Mouse (Mus musculus) midbrain, postnatal 0 days (tissue): Measurements from ENCODE around the gene Zfp943. TPM values are rescaled to one million over a fixed set of nuclear protein-coding genes. Genes with fewer than 3 reads are reported as not detected.
"Not testable (repeated sequence)": the region's sequence is repeated elsewhere in the genome, so short reads cannot be mapped to it uniquely, and the experiment has no call there.

Source experiments
- ATAC-seq: fragments of 200-750 bp; cut with Nextera tagmentation; 2 replicates; pipeline ENCODE4 v1.8.0; 2017; ENCODE audit warnings: moderate number of reproducible peaks, mild to moderate bottlenecking, moderate TSS enrichment, moderate library complexity; ENCODE audit not compliant: low FRiP score
- DNase-seq: peaks from one replicate; pipeline ENCODE4 v3.0.0-alpha.2; 2015; ENCODE audit warnings: low spot score
- H3K27ac ChIP-seq: fragments of 300-500 bp; sonication (generic); 2 replicates; pipeline ENCODE4 v1.5.1; 2014; ENCODE audit warnings: low read depth, mild to moderate bottlenecking, low read length, mixed read lengths
- H3K27me3 ChIP-seq: fragments of 300-500 bp; sonication (generic); 2 replicates; pipeline ENCODE4 v1.6.1; 2014; ENCODE audit warnings: low read length, control low read depth, mixed read lengths; ENCODE audit not compliant: insufficient read depth
- H3K36me3 ChIP-seq: fragments of 300-500 bp; sonication (generic); 2 replicates; pipeline ENCODE4 v1.6.1; 2014; ENCODE audit warnings: low read length, control low read depth, mixed read lengths; ENCODE audit not compliant: insufficient read depth
- H3K4me1 ChIP-seq: fragments of 300-500 bp; sonication (generic); 2 replicates; pipeline ENCODE4 v1.6.1; 2014; ENCODE audit warnings: mild to moderate bottlenecking, control low read depth, antibody characterized with exemption, low read length, mixed read lengths; ENCODE audit not compliant: insufficient read depth
- H3K4me2 ChIP-seq: fragments of 300-500 bp; sonication (generic); 2 replicates; pipeline ENCODE4 v1.6.1; 2014; ENCODE audit warnings: low read depth, mild to moderate bottlenecking, low read length, mixed read lengths; ENCODE audit not compliant: poor library complexity, severe bottlenecking
- H3K4me3 ChIP-seq: fragments of 300-500 bp; sonication (generic); 2 replicates; pipeline ENCODE4 v1.5.1; 2014; ENCODE audit warnings: low read depth, mild to moderate bottlenecking, low read length, moderate library complexity
- H3K9ac ChIP-seq: fragments of 300-500 bp; sonication (generic); replicated peaks from 2 replicates; pipeline ENCODE4 v1.6.1; 2014; ENCODE audit warnings: mild to moderate bottlenecking, low read length, moderate library complexity, mixed read lengths; ENCODE audit not compliant: poor library complexity, severe bottlenecking
- H3K9me3 ChIP-seq: fragments of 300-500 bp; sonication (generic); 2 replicates; pipeline ENCODE4 v1.6.1; 2016; ENCODE audit warnings: low read length, control low read depth
- CTCF ChIP-seq: IDR thresholded peaks from 2 replicates; pipeline ENCODE4 v1.5.1; 2016; ENCODE audit warnings: antibody characterized with exemption, mild to moderate bottlenecking
- WGBS: fragments of 180-500 bp; shearing (Covaris S2); extraction: QIAGEN DNeasy Blood & Tissue Kit; methylation state at CpG from one replicate; pipeline ENCODE4 v1.1.7; 2014; 5-methylcytosine and 5-hydroxymethylcytosine counted together
- polyA plus RNA-seq: library from polyadenylated mRNA; unstranded; fragments of >200 nt; fragmentation: Nextera tagmentation; extraction: Ambion mirVana; gene quantifications from 2 replicates; pipeline ENCODE4 v1.2.1, GENCODE M21; 2015
- total RNA-seq: library from RNA; depleted of rRNA; stranded (reverse); fragments of >200 nt; gene quantifications from 2 replicates; pipeline ENCODE4 v1.2.3, GENCODE M21; 2014; rRNA removed

Gene Zfp943
- total RNA-seq = 14.5 and 19.8 TPM in 2 replicates
- 12.7 TPM in 2 replicates for polyA plus RNA-seq

DNA sequence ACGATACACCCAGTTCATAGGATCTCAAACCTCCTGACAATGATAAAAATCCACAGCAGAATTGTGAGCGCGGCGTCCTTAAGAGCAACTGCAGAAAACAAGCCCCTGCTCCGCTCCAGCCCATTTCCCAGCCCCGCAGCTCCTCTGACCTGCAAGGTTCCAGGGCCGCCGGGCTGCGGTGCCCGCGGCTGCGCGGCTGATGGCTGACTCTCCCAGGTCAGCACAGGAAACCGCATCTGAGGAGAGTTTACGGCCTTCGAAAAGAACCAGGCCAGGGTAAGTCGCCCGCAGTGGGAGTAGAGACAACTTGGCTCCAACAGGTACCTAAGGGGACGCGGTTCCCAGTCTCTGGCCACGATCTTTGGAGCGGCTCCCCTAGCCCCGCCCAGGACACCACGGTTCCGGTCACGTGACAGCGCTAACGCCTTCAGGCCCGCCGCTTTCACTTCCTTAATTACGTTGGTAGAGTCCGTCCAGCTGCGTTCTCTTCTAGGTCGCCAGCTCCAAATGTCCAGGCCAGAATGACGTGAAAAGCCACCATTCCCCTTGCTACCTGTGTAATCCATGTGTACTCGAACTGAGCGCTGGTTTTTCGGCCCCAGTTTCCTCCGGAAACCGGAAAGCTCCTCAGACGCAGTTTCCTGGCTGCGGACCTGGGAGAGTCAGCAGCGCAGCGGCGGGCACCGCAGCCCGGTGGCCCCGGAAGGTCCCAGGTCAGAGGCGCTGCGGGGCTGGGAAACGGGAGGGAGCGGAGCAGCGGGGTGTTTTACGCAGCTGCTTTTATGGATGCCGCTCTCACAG is at the start of gene Zfp943, which contains the start of gene Zfp942:
Gene Zfp943, plus strand, starts transcription at position 446 of the 801 bp plus-strand sequence.
Gene Zfp942, minus strand, starts transcription at position 358 of the 801 bp plus-strand sequence.
- DNase-seq (peak; percentile 72), ATAC-seq (peak; percentile 94)
- not testable (repeated sequence) for H3K9me3 ChIP-seq, H3K36me3 ChIP-seq, H3K27me3 ChIP-seq, H3K4me1 ChIP-seq
- H3K4me2 ChIP-seq = peak within 1 kb of the TSS; percentile 57
- peak within 1 kb of the TSS; percentile 67 for H3K4me3 ChIP-seq
- under 1% methylated on average over 39 of the region's 55 CpGs for WGBS
- H3K9ac ChIP-seq = peak within 1 kb of the TSS; percentile 65
- peak within 1 kb of the TSS; percentile 69; the same call in 1 of the 2 replicates for H3K27ac ChIP-seq

DNA sequence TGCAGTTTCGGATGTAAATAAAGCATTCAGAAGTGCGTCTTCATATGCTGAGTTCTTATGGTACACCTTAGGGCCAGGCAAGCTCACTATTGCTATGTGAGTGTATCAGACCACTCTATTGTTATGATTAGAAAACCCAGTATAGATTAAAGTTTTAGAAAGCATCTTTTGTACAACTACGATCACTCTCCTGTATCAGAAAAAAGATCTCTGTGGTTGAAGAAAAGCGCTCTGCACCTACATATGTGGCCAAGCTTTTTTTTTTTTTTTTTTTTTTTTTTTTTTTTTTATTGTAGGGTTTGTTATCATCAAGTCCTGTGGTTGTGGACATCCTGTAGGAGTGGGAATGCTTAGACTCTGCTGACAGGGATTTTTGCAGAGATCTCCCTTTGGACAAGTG is 950 bp downstream of the Zfp943 start:
- peak overlapping the region; percentile 53 for H3K4me2 ChIP-seq
- no peaks in the 10 kb centered on the region for H3K9me3 ChIP-seq
- H3K27ac ChIP-seq = no peak overlapping the region
- 42% methylated on average over 4 of the region's 4 CpGs for WGBS
- H3K36me3 ChIP-seq = no peaks in the 10 kb centered on the region
- ATAC-seq (no peak), DNase-seq (no peak)
- no peaks in the 10 kb centered on the region; the same call in 1 of the 2 replicates for H3K4me1 ChIP-seq
- H3K9ac ChIP-seq = no peak overlapping the region
- peak overlapping the region; percentile 67 for H3K4me3 ChIP-seq
- TF ChIP-seq CTCF = no peak
- H3K27me3 ChIP-seq = no peaks in the 10 kb centered on the region

DNA sequence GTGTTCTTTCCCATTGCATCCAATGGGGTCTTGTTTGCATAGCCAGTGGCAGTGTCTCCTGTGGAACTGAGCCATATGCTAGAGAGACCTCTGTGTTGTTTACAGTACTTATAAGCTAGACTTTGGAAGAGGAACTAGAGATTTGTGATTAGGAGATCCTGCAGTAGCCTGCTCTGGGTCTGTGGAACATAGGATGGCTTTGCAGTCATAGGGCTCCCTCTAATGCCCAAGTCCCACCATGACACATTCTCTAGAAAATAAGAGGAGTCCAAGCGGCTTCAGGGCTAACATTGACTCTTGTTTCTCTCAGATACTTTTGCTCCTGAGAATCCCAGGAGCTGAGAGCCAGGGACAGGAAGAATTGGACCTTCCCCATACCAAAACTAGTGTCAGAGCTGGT is 73.2 kb downstream of the Zfp943 start:
- not testable (repeated sequence) for H3K4me1 ChIP-seq, H3K4me2 ChIP-seq, H3K36me3 ChIP-seq, H3K9me3 ChIP-seq, H3K27ac ChIP-seq, H3K4me3 ChIP-seq, ATAC-seq, H3K9ac ChIP-seq, H3K27me3 ChIP-seq
- TF ChIP-seq CTCF = peak; percentile 42; the same call in 1 of the 2 replicates
- peak; percentile 0 for DNase-seq
- 29% methylated on average over 1 of the region's 1 CpGs for WGBS

DNA sequence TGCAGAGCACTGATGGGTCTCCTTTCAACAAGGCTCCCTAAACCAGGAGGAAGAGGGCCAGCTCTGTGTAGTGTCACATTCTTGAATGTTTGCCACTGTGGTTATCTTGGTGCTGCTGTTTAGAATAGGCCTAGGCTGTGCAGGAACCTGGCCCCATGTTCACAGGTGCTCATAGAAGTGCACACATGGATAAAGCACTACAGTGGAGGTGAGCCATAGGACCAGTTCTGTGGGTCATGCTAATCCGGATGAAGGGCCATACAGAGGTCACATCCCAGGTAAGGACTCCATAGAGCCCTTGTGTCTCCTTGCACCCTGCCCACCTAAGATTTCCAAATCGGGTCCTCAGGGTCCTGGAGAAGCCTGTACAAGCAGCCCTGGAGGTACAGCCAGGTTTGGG is 87.1 kb downstream of the Zfp943 start:
- no peak overlapping the region for H3K9ac ChIP-seq
- H3K27me3 ChIP-seq = no peaks in the 10 kb centered on the region
- no peaks in the 10 kb centered on the region for H3K36me3 ChIP-seq
- no peaks in the 10 kb centered on the region for H3K9me3 ChIP-seq
- TF ChIP-seq CTCF = no peak
- no peak overlapping the region for H3K4me3 ChIP-seq
- no peak for ATAC-seq
- 79% methylated on average over 2 of the region's 2 CpGs for WGBS
- no peaks in the 10 kb centered on the region for H3K4me1 ChIP-seq
- DNase-seq = no peak
- no peak overlapping the region for H3K4me2 ChIP-seq
- H3K27ac ChIP-seq = no peak overlapping the region

DNA sequence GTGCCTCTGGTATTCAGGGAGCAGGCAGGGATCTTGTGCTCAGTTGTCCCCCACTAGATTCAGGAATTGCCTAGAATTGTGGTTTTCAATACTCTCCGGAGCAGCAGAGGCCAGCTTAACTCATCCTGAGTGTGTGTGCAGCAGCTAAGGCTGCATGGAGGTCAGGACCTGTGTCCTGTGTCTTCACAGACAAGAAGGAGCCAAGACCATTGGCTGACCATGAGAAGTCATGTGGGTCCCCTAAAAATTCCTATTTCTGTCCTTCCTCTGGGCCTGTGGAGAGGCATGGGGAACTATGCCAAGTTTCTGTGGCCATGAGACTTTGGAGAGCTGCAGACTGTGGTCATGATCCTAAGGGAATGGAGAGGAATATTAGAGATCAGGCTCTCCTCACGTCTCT is 90.9 kb downstream of the Zfp943 start:
- Histone ChIP-seq H3K9ac (no peak overlapping the region), H3K4me1 (no peaks in the 10 kb centered on the region), H3K36me3 (no peaks in the 10 kb centered on the region), H3K4me3 (no peak overlapping the region), H3K4me2 (no peak overlapping the region), H3K27ac (no peak overlapping the region), H3K9me3 (no peaks in the 10 kb centered on the region), H3K27me3 (no peaks in the 10 kb centered on the region)
- ATAC-seq = no peak
- TF ChIP-seq CTCF = no peak
- WGBS = 66% methylated on average over 2 of the region's 2 CpGs
- DNase-seq = no peak

DNA sequence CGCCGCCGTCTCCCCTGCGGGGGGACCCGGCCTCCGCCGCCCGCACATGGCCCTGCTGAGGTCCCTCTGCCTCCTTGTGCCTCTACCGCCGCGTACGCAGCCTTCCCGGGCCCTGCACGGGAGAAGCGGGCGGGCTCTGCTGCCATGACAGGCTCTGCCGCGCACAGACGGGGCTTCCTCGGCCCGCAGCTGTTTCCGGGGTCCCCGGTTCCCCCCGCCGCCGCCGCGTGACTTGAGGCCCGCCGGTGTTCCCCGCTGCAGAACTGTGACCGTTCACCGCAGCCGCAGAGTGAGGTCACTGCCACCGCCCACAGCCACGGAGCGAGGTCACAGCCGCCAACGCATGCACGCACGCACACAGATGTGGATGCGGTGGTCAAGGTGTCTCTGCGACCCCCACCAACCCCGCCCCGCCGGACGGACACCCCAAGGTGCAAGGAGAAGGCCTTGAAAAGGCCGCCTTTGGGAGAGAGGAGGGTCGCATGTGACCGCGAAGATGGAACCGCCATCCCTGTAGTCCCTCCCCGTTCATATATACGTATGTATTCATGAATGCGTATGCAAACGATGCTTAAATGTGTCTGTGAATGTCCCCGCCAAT is 118.8 kb downstream of the Zfp943 start:
- Histone ChIP-seq H3K27ac (peak overlapping the region; percentile 87), H3K9me3 (no peaks in the 10 kb centered on the region), H3K4me2 (peak overlapping the region; percentile 63), H3K4me1 (no peaks in the 10 kb centered on the region), H3K27me3 (no peaks in the 10 kb centered on the region), H3K4me3 (peak overlapping the region; percentile 80), H3K36me3 (no peaks in the 10 kb centered on the region), H3K9ac (peak overlapping the region; percentile 93)
- TF ChIP-seq CTCF = no peak
- DNase-seq (peak; percentile 71), ATAC-seq (peak; percentile 94)
- WGBS = 1% methylated on average over 57 of the region's 57 CpGs
